In the genomic region with DNA sequence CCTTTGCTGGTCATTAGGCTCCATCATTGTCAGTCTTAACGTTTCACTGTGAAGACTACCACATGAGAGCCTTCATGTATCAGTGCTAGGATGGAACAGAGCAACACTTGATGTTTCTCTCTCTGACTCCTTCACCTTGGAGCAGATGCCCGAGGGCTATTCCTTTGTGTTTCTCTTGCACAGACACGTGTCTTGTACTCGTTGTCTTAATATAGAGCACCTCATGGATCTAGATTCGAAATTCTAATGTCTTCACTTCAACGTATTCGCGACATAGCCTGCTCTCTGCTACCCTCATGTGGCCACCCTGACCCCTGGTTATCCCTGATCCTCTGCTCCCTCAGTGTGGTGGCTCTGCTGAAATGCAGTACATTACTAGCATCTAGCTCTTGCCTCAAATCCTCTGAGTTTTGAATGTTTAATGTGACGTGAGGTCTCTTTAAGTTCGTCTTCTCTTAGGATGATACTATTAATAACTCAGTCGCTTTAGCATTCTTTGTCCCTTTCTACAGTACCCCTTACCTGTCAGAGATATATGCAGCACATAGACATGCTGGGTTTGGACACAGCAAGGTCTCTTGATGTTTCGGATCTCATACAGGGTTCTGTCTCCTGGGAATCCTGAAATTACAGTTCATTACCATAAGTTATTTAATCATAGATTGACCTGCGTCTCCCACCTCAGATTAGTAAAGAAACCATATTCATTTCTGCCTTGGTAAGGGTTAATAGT, we compare ENCODE assay signal across 9 mouse cellular contexts. TPM values are rescaled to one million over a fixed set of nuclear protein-coding genes. Genes with fewer than 3 reads are reported as not detected.
A peak's percentile ranks its signal among the peaks of the same experiment; 100 is the strongest.
DNase-seq lines count a peak whose midpoint lies in the region; ATAC-seq and TF ChIP-seq lines count a peak whose summit lies in the region.
"Had no signal": no experiment of that assay in that cellular context is flagged by ENCODE, and none has a peak within 500 bp of the region (broad histone marks: within the 10 kb centered on the region; RNA-seq: fewer than 3 reads in every experiment).

No protein-coding gene starts in this region.

- no peak overlapping the region for H3K27ac ChIP-seq in heart, adult 2 months
- H3K27ac ChIP-seq in forebrain, embryonic 12.5 days, result no peak overlapping the region
- H3K27ac ChIP-seq in hindbrain, embryonic 11.5 days (ENCODE audit: low read depth, low read length), result no peak overlapping the region
- H3K27ac ChIP-seq: lung, embryonic 15.5 days had no signal

- peak; percentile 55; the same call in 1 of the 2 replicates for ATAC-seq in forebrain, embryonic 12.5 days (ENCODE audit: low FRiP score)
- ATAC-seq in hindbrain, embryonic 11.5 days (ENCODE audit: low FRiP score), result peak; percentile 73
- ATAC-seq in megakaryocyte progenitor cell, adult 5-6 weeks (replicated peaks; ENCODE audit: poor library complexity), result peak; percentile 98

- no peaks in the 10 kb centered on the region for H3K4me1 ChIP-seq in heart, adult 2 months (ENCODE audit: control insufficient read depth, insufficient read depth, low read length)
- H3K4me1 ChIP-seq in forebrain, embryonic 12.5 days, result no peaks in the 10 kb centered on the region
- no peaks in the 10 kb centered on the region for H3K4me1 ChIP-seq in hindbrain, embryonic 11.5 days (replicated peaks; ENCODE audit: control insufficient read depth, insufficient read depth, low read length)
- H3K4me1 ChIP-seq: lung, embryonic 15.5 days had no signal

- H3K27me3 ChIP-seq in heart, adult 2 months (ENCODE audit: control insufficient read depth, insufficient read depth, low read length), result no peaks in the 10 kb centered on the region
- no peaks in the 10 kb centered on the region for H3K27me3 ChIP-seq in forebrain, embryonic 12.5 days
- no peaks in the 10 kb centered on the region for H3K27me3 ChIP-seq in hindbrain, embryonic 11.5 days (ENCODE audit: control insufficient read depth, insufficient read depth, low read length)
- H3K27me3 ChIP-seq: lung, embryonic 15.5 days had no signal

- H3K9ac ChIP-seq in heart, adult 2 months (ENCODE audit: low read depth, low read length), result no peak overlapping the region
- no peak overlapping the region for H3K9ac ChIP-seq in forebrain, embryonic 12.5 days
- no peak overlapping the region for H3K9ac ChIP-seq in hindbrain, embryonic 11.5 days (ENCODE audit: low read depth, low read length)
- H3K9ac ChIP-seq: lung, embryonic 15.5 days had no signal

- H3K36me3 ChIP-seq in heart, adult 2 months (ENCODE audit: control insufficient read depth, insufficient read depth, low read length), result no peaks in the 10 kb centered on the region
- no peaks in the 10 kb centered on the region for H3K36me3 ChIP-seq in forebrain, embryonic 12.5 days (replicated peaks)
- H3K36me3 ChIP-seq in hindbrain, embryonic 11.5 days (ENCODE audit: control insufficient read depth, insufficient read depth, low read length), result no peaks in the 10 kb centered on the region
- H3K36me3 ChIP-seq: lung, embryonic 15.5 days had no signal

- no peak for TF ChIP-seq POLR2A in heart, adult 2 months (IDR thresholded peaks at IDR 0.05; ENCODE audit: insufficient read depth, low read depth, low read length)

- intact Hi-C loops in heart, adult 2 months (cut with DNase I), result loop anchor here (1.0 to 2.0 kb wide), 2 partner anchors 39 to 54 kb away; no protein-coding TSS in a partner anchor

- H3K9me3 ChIP-seq in forebrain, embryonic 12.5 days, result no peaks in the 10 kb centered on the region
- no peaks in the 10 kb centered on the region for H3K9me3 ChIP-seq in hindbrain, embryonic 11.5 days (ENCODE audit: control insufficient read depth, low read length)
- H3K9me3 ChIP-seq: lung, embryonic 15.5 days had no signal

- no peak overlapping the region for H3K4me2 ChIP-seq in forebrain, embryonic 12.5 days
- H3K4me2 ChIP-seq in hindbrain, embryonic 11.5 days (replicated peaks; ENCODE audit: low read depth, low read length), result no peak overlapping the region
- H3K4me2 ChIP-seq: lung, embryonic 15.5 days had no signal

- peak; percentile 80 for TF ChIP-seq CTCF in heart, adult 2 months (IDR thresholded peaks at IDR 0.05)

- no peaks in the 10 kb centered on the region for H3K79me2 ChIP-seq in heart, adult 2 months (replicated peaks; ENCODE audit: control insufficient read depth, insufficient read depth, low read length)

- H3K4me3 ChIP-seq in heart, adult 2 months, result no peak overlapping the region
- H3K4me3 ChIP-seq in forebrain, embryonic 12.5 days (replicated peaks), result no peak overlapping the region
- no peak overlapping the region for H3K4me3 ChIP-seq in hindbrain, embryonic 11.5 days (ENCODE audit: low read depth, low read length)
- H3K4me3 ChIP-seq: lung, embryonic 15.5 days had no signal

- WGBS in heart, adult 2 months, result 24% methylated on average over 13 of the region's 13 CpGs
- 35% methylated on average over 13 of the region's 13 CpGs for WGBS in forebrain, embryonic 12.5 days
- WGBS in hindbrain, embryonic 11.5 days, result 32% methylated on average over 13 of the region's 13 CpGs

- no peak for TF ChIP-seq EP300 in heart, adult 2 months (IDR thresholded peaks at IDR 0.05; ENCODE audit: insufficient read depth, low read depth, low read length)

- DNase-seq in heart, adult 2 months, result peak in 1 of 2 experiments; percentile 53
- no peak for DNase-seq in heart, adult 8-10 months (ENCODE audit: low spot score)
- peak; percentile 16 for DNase-seq in c-Kit-positive CD71-positive TER-119-negative erythroid progenitor cells, embryonic 14.5 days (ENCODE audit: low read depth)
- DNase-seq in hindbrain, embryonic 11.5 days (ENCODE audit: low spot score), result peak; percentile 66
- peak; percentile 77 to 84 for DNase-seq in left cerebral cortex, adult 18-20 months (ENCODE audit: low spot score in 2 of 2)
- DNase-seq in right cerebral cortex, postnatal 14 days, result peak; percentile 84

RNA-seq across cellular contexts. Expression of a gene that starts 10.1 kb away (rescaled TPM):
- total RNA-seq in heart, adult 2 months (2021), result 1 to 10 TPM; 1.6 to 2.6 TPM
- 4.1 and 8.1 TPM in 2 replicates for polyA plus RNA-seq in heart, adult 2 months (2012; rRNA removed)
- 1 to 10 TPM; 1.8 to 2.8 (median 2.6) TPM for total RNA-seq in heart, adult 8-10 months (2022)
- polyA plus RNA-seq in forebrain, embryonic 12.5 days (2016; fragmentation: Nextera tagmentation; extraction: Ambion mirVana), result 12.6 and 22.2 TPM in 2 replicates
- 29.8 and 30.7 TPM in 2 replicates for polyA plus RNA-seq in hindbrain, embryonic 11.5 days (2014; fragmentation: Nextera tagmentation; extraction: Ambion mirVana)
- 100 to 1,000 TPM; 403 to 436 TPM for total RNA-seq in left cerebral cortex, adult 18-20 months (2021)
- 0.22 TPM in 1 of 2 replicates, not detected in the other for total RNA-seq in megakaryocyte progenitor cell, adult 5-6 weeks (2015)
- total RNA-seq in megakaryocyte progenitor cell, adult 5-6 weeks (2017), result 0.14 TPM in 1 of 2 replicates, not detected in the other

RNA-seq across cellular contexts. Expression of a gene that starts 26.9 kb away (rescaled TPM):
- total RNA-seq in heart, adult 2 months (2021), result 1 to 10 TPM; 1.1 to 1.4 TPM
- 0.82 and 1.4 TPM in 2 replicates for polyA plus RNA-seq in heart, adult 2 months (2012; rRNA removed)
- total RNA-seq in heart, adult 8-10 months (2022), result 1 to 10 TPM in 3 of 4 experiments, under 1 TPM in 1; 0.65 to 3.1 (median 1.4) TPM
- polyA plus RNA-seq in forebrain, embryonic 12.5 days (2016; fragmentation: Nextera tagmentation; extraction: Ambion mirVana), result 6.9 and 7.5 TPM in 2 replicates
- polyA plus RNA-seq in hindbrain, embryonic 11.5 days (2014; fragmentation: Nextera tagmentation; extraction: Ambion mirVana), result 3.0 and 4.1 TPM in 2 replicates
- total RNA-seq in left cerebral cortex, adult 18-20 months (2021), result 1 to 10 TPM; 1.4 to 3.0 TPM
- 56.5 and 62.8 TPM in 2 replicates for total RNA-seq in megakaryocyte progenitor cell, adult 5-6 weeks (2015)
- total RNA-seq in megakaryocyte progenitor cell, adult 5-6 weeks (2017), result 65.3 and 67.4 TPM in 2 replicates

RNA-seq across cellular contexts. Expression of a gene that starts 44.0 kb away (rescaled TPM):
- total RNA-seq in heart, adult 2 months (2021), result under 1 TPM in 1 of 2 experiments, not detected in 1; 0.59 TPM
- polyA plus RNA-seq in heart, adult 2 months (2012; rRNA removed), result 1.4 and 1.8 TPM in 2 replicates
- under 1 TPM; 0.23 to 0.56 (median 0.37) TPM for total RNA-seq in heart, adult 8-10 months (2022)
- 4.4 and 5.1 TPM in 2 replicates for polyA plus RNA-seq in forebrain, embryonic 12.5 days (2016; fragmentation: Nextera tagmentation; extraction: Ambion mirVana)
- polyA plus RNA-seq in hindbrain, embryonic 11.5 days (2014; fragmentation: Nextera tagmentation; extraction: Ambion mirVana), result 5.6 and 6.4 TPM in 2 replicates
- 10 to 100 TPM; 71.0 to 71.7 TPM for total RNA-seq in left cerebral cortex, adult 18-20 months (2021)
- total RNA-seq in megakaryocyte progenitor cell, adult 5-6 weeks (2015), result not detected in 2 replicates
- total RNA-seq in megakaryocyte progenitor cell, adult 5-6 weeks (2017), result not detected in 2 replicates

Comparison
In these comparisons a context has a peak if more than half of its experiments do, and no peak if none do; other contexts are left out.
1. RNA of a gene that starts 10.1 kb away (total RNA-seq): 403 to 436 TPM in left cerebral cortex, adult 18-20 months; 1.8 to 2.8 TPM in heart, adult 8-10 months, 1.6 to 2.6 TPM in heart, adult 2 months and 0.14 to 0.22 TPM in megakaryocyte progenitor cell, adult 5-6 weeks; every median in the first group is over 100 times any median in the second.
2. RNA of a gene that starts 26.9 kb away (total RNA-seq): 56.5 to 67.4 TPM in megakaryocyte progenitor cell, adult 5-6 weeks; 1.4 to 3.0 TPM in left cerebral cortex, adult 18-20 months, 0.65 to 3.1 TPM in heart, adult 8-10 months and 1.1 to 1.4 TPM in heart, adult 2 months; every median in the first group is over 10 times any median in the second.
3. RNA of a gene that starts 44.0 kb away (total RNA-seq): 71.0 to 71.7 TPM in left cerebral cortex, adult 18-20 months; 0.59 TPM in heart, adult 2 months, 0.23 to 0.56 TPM in heart, adult 8-10 months and not detected in megakaryocyte progenitor cell, adult 5-6 weeks; every median in the first group is over 10 times any median in the second.
4. Peak in every context shown above with its lines, with median percentiles within 50 percentile points of each other: ATAC-seq.